Mouse (Mus musculus): Measurements from ENCODE around the gene Herc4. TPM values are rescaled to one million over a fixed set of nuclear protein-coding genes. Genes with fewer than 3 reads are reported as not detected.
"Not testable (repeated sequence)": the region's sequence is repeated elsewhere in the genome, so short reads cannot be mapped to it uniquely, and the experiment has no call there.

The Herc4 gene
- polyA plus RNA-seq, 1 experiment from 2014 or later: 38.4 TPM

DNA sequence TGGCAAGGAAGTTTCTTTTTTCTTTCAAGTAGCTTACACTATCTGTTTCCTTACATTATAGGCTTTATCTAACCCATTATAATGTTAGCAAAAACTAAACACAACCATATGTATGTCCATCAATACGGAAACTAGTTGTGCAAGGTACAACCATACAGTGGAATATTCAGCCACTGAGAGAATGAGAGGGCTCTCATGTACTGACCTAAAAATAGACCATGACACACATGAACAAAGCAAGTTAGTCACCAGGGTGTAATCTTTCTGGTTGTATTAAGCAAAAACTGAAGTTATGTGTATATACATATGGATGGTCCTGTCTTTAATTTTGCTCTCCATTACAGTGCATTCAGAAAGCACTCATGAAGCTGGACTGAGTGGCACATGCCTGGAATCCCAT, 83.5 kb downstream of the Herc4 start:
- H3K4me1 ChIP-seq: no peaks in the 10 kb centered on the region
- ATAC-seq: no peak
- H3K9ac ChIP-seq: no peak overlapping the region
- H3K27me3 ChIP-seq (replicated peaks): no peaks in the 10 kb centered on the region
- 90% methylated on average over 1 of the region's 1 CpGs for WGBS (ENCODE audit: insufficient replicate concordance)
- H3K27ac ChIP-seq: no peak overlapping the region
- H3K4me3 ChIP-seq: no peak overlapping the region
- H3K36me3 ChIP-seq: peaks cover 91% of the 10 kb centered on the region
- no peaks in the 10 kb centered on the region for H3K9me3 ChIP-seq (replicated peaks)
- no peak overlapping the region for H3K4me2 ChIP-seq

GRCm38 (mm10) chr10:63336901-63337300, 93.3 kb downstream of the Herc4 start:
- peak overlapping the region; percentile 94 for H3K9ac ChIP-seq
- H3K27ac ChIP-seq: no peak overlapping the region
- no peaks in the 10 kb centered on the region for H3K9me3 ChIP-seq (replicated peaks)
- peak overlapping the region; percentile 88 for H3K4me3 ChIP-seq
- peaks cover 48% of the 10 kb centered on the region for H3K36me3 ChIP-seq
- H3K4me1 ChIP-seq: peaks cover 22% of the 10 kb centered on the region
- no peak for ATAC-seq
- WGBS (ENCODE audit: insufficient replicate concordance): 72% methylated on average over 13 of the region's 13 CpGs
- no peaks in the 10 kb centered on the region for H3K27me3 ChIP-seq (replicated peaks)
- peak overlapping the region; percentile 82 for H3K4me2 ChIP-seq

- ATAC-seq: no peak
- peaks cover 44% of the 10 kb centered on the region for H3K36me3 ChIP-seq
- H3K4me1 ChIP-seq: peaks cover 22% of the 10 kb centered on the region
- H3K4me2 ChIP-seq: peak overlapping the region; percentile 82
- H3K4me3 ChIP-seq: peak overlapping the region; percentile 88
- H3K9me3 ChIP-seq (replicated peaks): no peaks in the 10 kb centered on the region
- H3K9ac ChIP-seq: peak overlapping the region; percentile 94
- 27% methylated on average over 5 of the region's 5 CpGs for WGBS (ENCODE audit: insufficient replicate concordance)
- H3K27ac ChIP-seq: no peak overlapping the region
- no peaks in the 10 kb centered on the region for H3K27me3 ChIP-seq (replicated peaks)
Measured at GRCm38 (mm10) chr10:63337326-63337725, 93.7 kb downstream of the Herc4 start.

GRCm38 (mm10) chr10:63337951-63338836, 94.6 kb downstream of the Herc4 start:
- peak; percentile 77 for ATAC-seq
- H3K4me1 ChIP-seq: peaks cover 22% of the 10 kb centered on the region
- H3K36me3 ChIP-seq: peaks cover 36% of the 10 kb centered on the region
- H3K4me3 ChIP-seq: peak overlapping the region; percentile 88
- H3K27me3 ChIP-seq (replicated peaks): no peaks in the 10 kb centered on the region
- H3K9ac ChIP-seq: peak overlapping the region; percentile 94
- WGBS (ENCODE audit: insufficient replicate concordance): under 1% methylated on average over 91 of the region's 113 CpGs
- no peaks in the 10 kb centered on the region for H3K9me3 ChIP-seq (replicated peaks)
- peak overlapping the region; percentile 93 for H3K27ac ChIP-seq
- peak overlapping the region; percentile 82 for H3K4me2 ChIP-seq

DNA sequence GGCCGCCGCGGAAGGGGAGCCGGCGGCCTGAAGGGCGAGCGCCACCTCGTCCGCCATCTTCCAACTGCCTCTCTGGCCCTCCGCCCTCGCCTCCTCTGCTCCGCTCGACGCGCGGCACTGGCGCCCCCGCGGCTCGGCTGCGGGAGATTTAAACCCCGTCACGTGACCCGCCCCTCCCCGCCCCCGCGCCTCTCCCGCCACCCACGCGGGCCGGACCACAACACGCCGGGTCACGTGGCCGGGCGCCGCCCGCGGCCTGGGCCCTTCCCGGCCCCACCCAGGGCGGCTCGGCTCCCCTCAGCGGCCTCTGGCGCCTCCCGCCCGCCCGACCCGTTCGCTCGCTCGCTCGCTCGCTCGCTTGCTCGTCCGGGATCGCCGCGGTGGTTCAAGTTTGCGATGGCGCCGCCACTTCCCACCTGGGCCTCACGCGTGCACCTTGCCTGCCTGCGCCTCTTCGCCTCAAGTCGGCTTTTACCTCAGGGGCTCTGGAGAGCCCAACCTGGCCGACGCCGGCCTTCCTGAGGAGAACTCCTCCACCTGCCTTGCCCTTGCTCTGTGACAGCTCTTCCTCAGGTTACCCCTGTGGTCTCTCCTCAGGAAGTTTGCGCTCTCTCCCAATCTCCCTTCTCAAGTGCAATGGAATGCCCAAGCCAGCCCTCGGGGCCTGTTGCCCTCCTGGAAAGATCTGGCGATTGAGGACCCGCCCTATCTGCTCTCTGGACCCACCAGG, 95.5 kb downstream of the Herc4 start:
- H3K27me3 ChIP-seq (replicated peaks): no peaks in the 10 kb centered on the region
- no peaks in the 10 kb centered on the region for H3K9me3 ChIP-seq (replicated peaks)
- ATAC-seq: peak; percentile 97
- peak overlapping the region; percentile 82 for H3K4me2 ChIP-seq
- H3K36me3 ChIP-seq: peaks cover 27% of the 10 kb centered on the region
- H3K4me1 ChIP-seq: peaks cover 22% of the 10 kb centered on the region
- peak overlapping the region; percentile 94 for H3K9ac ChIP-seq
- H3K27ac ChIP-seq: peak overlapping the region; percentile 93
- H3K4me3 ChIP-seq: peak overlapping the region; percentile 88
- under 1% methylated on average over 70 of the region's 74 CpGs for WGBS (ENCODE audit: insufficient replicate concordance)

GRCm38 (mm10) chr10:63341351-63341750, 97.7 kb downstream of the Herc4 start:
- Histone ChIP-seq H3K4me2 (no peak overlapping the region), H3K36me3 (peaks cover 5% of the 10 kb centered on the region), H3K9me3 (replicated peaks) (peaks cover 4% of the 10 kb centered on the region; the same call in 1 of the 2 replicates), H3K9ac (no peak overlapping the region), H3K4me3 (no peak overlapping the region), H3K27ac (no peak overlapping the region), H3K27me3 (replicated peaks) (no peaks in the 10 kb centered on the region), H3K4me1 (peaks cover 22% of the 10 kb centered on the region)
- 34% methylated on average over 2 of the region's 2 CpGs for WGBS (ENCODE audit: insufficient replicate concordance)
- no peak for ATAC-seq

DNA sequence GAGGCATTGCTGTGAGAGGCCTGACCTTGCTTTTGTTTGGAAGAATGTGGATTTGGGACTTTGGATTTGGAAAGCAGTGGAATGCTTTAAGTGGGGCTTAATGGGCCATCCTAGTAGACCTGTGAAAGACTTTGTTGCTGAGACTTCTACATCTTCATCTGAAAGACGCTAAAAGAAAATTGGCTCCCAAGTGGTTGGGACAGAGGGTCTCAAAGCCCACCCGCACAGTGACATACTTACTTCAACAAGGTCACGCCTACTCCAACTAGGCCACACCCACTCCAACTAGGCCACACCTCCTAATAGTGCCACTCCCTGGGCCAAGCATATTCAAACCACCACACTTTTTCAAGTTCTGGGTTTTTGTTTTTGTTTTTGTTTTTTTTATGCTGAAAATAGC, 101.1 kb downstream of the Herc4 start:
- no peaks in the 10 kb centered on the region for H3K36me3 ChIP-seq
- H3K4me3 ChIP-seq: no peak overlapping the region
- no peak overlapping the region for H3K9ac ChIP-seq
- H3K9me3 ChIP-seq (replicated peaks): peaks cover 4% of the 10 kb centered on the region; the same call in 1 of the 2 replicates
- no peaks in the 10 kb centered on the region for H3K27me3 ChIP-seq (replicated peaks)
- no peak for ATAC-seq
- H3K4me1 ChIP-seq: peaks cover 6% of the 10 kb centered on the region
- WGBS (ENCODE audit: insufficient replicate concordance): 84% methylated on average over 3 of the region's 3 CpGs
- H3K4me2 ChIP-seq: no peak overlapping the region
- no peak overlapping the region for H3K27ac ChIP-seq

- H3K4me3 ChIP-seq: no peak overlapping the region
- WGBS (ENCODE audit: insufficient replicate concordance): 54% methylated on average over 3 of the region's 3 CpGs
- H3K4me2 ChIP-seq: no peak overlapping the region
- peaks cover 5% of the 10 kb centered on the region; the same call in 1 of the 2 replicates for H3K9me3 ChIP-seq (replicated peaks)
- no peaks in the 10 kb centered on the region for H3K4me1 ChIP-seq
- H3K36me3 ChIP-seq: no peaks in the 10 kb centered on the region
- no peak overlapping the region for H3K27ac ChIP-seq
- H3K27me3 ChIP-seq (replicated peaks): no peaks in the 10 kb centered on the region
- H3K9ac ChIP-seq: no peak overlapping the region
- ATAC-seq: no peak
Measured at GRCm38 (mm10) chr10:63348291-63348690, 104.7 kb downstream of the Herc4 start.

- Histone ChIP-seq H3K27me3 (replicated peaks) (no peaks in the 10 kb centered on the region), H3K4me3 (no peak overlapping the region), H3K9me3 (replicated peaks) (0 out of 2 replicates have a peak, but pooled peaks cover 5% of the 10 kb centered on the region), H3K9ac (no peak overlapping the region), H3K27ac (no peak overlapping the region), H3K4me1 (no peaks in the 10 kb centered on the region), H3K36me3 (no peaks in the 10 kb centered on the region), H3K4me2 (no peak overlapping the region)
- 71% methylated on average over 7 of the region's 7 CpGs for WGBS (ENCODE audit: insufficient replicate concordance)
- no peak for ATAC-seq
Measured at GRCm38 (mm10) chr10:63350666-63351065, 107.1 kb downstream of the Herc4 start.

GRCm38 (mm10) chr10:63351099-63351498, 107.5 kb downstream of the Herc4 start:
- not testable (repeated sequence) for H3K9me3 ChIP-seq (replicated peaks); H3K9ac ChIP-seq; H3K27me3 ChIP-seq (replicated peaks); ATAC-seq; H3K4me3 ChIP-seq; H3K27ac ChIP-seq; H3K4me1 ChIP-seq; H3K4me2 ChIP-seq; H3K36me3 ChIP-seq
- WGBS (ENCODE audit: insufficient replicate concordance): 73% methylated on average over 7 of the region's 7 CpGs

DNA sequence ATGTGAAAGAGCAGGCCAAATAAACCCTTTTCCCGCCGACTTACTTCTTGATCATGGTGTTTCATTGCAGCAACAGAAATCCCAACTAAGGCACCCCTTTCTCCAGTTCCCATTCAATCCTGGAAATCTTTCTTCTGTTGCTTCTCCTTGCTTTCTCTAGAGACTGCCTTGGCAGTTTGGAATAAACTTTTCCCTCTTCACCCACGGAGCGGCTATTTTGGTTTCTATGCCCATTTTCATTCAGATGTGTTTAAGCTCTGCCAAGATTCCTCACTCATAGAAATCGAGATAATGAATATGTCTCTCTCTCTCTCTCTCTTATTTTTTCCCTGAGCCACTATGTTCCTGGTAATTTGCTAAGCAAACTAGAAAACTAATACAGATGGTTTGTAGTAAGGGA, 108.5 kb downstream of the Herc4 start:
- Histone ChIP-seq H3K27me3 (replicated peaks) (no peaks in the 10 kb centered on the region), H3K4me3 (no peak overlapping the region), H3K4me1 (no peaks in the 10 kb centered on the region), H3K4me2 (no peak overlapping the region), H3K9me3 (replicated peaks) (0 out of 2 replicates have a peak, but pooled peaks cover 5% of the 10 kb centered on the region), H3K27ac (no peak overlapping the region), H3K9ac (no peak overlapping the region), H3K36me3 (no peaks in the 10 kb centered on the region)
- 68% methylated on average over 5 of the region's 5 CpGs for WGBS (ENCODE audit: insufficient replicate concordance)
- ATAC-seq: no peak

DNA sequence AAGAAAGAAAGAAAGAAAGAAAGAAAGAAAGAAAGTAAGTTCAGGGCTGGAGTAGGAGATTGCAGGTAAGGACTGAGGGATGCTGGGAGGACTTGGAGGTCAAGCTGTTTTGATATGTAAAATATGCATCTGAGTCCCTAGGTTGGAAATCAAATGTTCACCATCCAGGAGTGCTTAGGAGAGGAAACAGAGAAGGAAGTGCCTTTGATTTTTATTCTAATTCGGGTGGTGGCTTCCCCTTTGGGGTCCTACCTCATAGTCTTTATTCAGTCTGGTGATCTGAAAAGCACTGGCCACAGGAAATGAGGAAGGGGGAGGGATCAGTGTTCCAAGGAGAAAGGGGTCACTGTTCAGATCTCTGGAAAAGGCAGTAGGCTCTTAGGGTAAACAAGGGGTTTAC, 116.9 kb downstream of the Herc4 start:
- Histone ChIP-seq H3K27me3 (replicated peaks) (no peaks in the 10 kb centered on the region), H3K9me3 (replicated peaks) (peaks cover 3% of the 10 kb centered on the region; the same call in 1 of the 2 replicates), H3K4me3 (no peak overlapping the region), H3K27ac (no peak overlapping the region), H3K9ac (no peak overlapping the region), H3K4me2 (no peak overlapping the region), H3K4me1 (no peaks in the 10 kb centered on the region), H3K36me3 (no peaks in the 10 kb centered on the region)
- no peak for ATAC-seq
- WGBS (ENCODE audit: insufficient replicate concordance): 31% methylated on average over 1 of the region's 1 CpGs
